Mouse (Mus musculus) lung, postnatal 0 days (tissue): ENCODE measurements at regions not wholly inside any gene's neighbourhood (a gene's known extent, or its start where the extent isn't known, plus 50 kb on each side); places are given as distances from the start of the nearest gene placed in this dataset.

ENCODE experiments used
- CTCF ChIP-seq: IDR thresholded peaks from 2 replicates; pipeline ENCODE4 v1.5.1; 2016; ENCODE audit warnings: antibody characterized with exemption, mild to moderate bottlenecking
- EP300 ChIP-seq: IDR thresholded peaks from 2 replicates; pipeline ENCODE4 v1.6.1; 2016; ENCODE audit warnings: antibody characterized with exemption, mild to moderate bottlenecking, control low read depth

- TF ChIP-seq CTCF (no peak), EP300 (no peak)
Measured at GRCm38 (mm10) chr2:159235000-159235399, 440.4 kb downstream of the Dhx35 start.
